Mouse (Mus musculus) layer of hippocampus, adult 8-10 months (tissue): ENCODE data around the gene Asf1b. TPM values are rescaled to one million over a fixed set of nuclear protein-coding genes. Genes with fewer than 3 reads are reported as not detected.
"Not testable (repeated sequence)": the region's sequence is repeated elsewhere in the genome, so short reads cannot be mapped to it uniquely, and the experiment has no call there.

Source experiments
- DNase-seq, 2 experiments: peaks; one replicate each; pipeline ENCODE4 v3.0.0; 2022; ENCODE audit warnings: low spot score in 2 of 2
- total RNA-seq, 4 experiments: library from RNA; stranded (reverse); gene quantifications; 2 replicates each; pipeline ENCODE4 v1.2.4; 2022

Asf1b gene
- total RNA-seq, 4 experiments from 2014 or later = 0.63 to 1.1 (median 0.75) TPM

- no peak for DNase-seq
Observed at GRCm38 (mm10) chr8:83995973-83996372, 40.7 kb downstream of the Asf1b start.

- DNase-seq = peak; percentile 66 to 73
Observed at GRCm38 (mm10) chr8:83996567-83997505, 41.5 kb downstream of the Asf1b start.

DNA sequence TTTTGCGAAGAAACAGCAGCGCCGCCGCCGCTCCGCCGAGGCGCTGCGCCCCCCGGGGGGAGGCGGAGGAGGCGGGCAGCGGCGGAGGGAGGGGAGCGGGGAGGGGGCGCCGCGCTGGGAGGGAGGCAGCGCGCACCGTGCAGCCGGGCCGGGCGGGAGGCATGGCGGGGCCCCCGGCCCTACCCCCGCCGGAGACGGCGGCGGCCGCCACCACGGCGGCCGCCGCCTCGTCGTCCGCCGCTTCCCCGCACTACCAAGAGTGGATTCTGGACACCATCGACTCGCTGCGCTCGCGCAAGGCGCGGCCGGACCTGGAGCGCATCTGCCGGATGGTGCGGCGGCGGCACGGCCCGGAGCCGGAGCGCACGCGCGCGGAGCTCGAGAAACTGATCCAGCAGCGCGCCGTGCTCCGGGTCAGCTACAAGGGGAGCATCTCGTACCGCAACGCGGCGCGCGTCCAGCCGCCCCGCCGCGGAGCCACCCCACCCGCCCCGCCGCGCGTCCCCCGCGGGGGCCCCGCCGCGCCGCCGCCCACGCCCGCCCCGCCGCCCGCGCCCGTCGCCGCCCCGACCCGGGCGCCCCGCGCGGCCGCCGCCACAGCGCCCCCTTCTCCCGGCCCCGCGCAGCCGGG, 42.3 kb downstream of the Asf1b start, which contains the start of gene Samd1:
TSS of gene Samd1 (plus strand) at position 162 of the 631 bp plus-strand sequence.
- DNase-seq = no peak

GRCm38 (mm10) chr8:83998231-83999056, 43.1 kb downstream of the Asf1b start:
- no peak for DNase-seq

- DNase-seq = no peak
Observed at GRCm38 (mm10) chr8:83999057-83999705, 43.9 kb downstream of the Asf1b start.

- DNase-seq = no peak
Observed at GRCm38 (mm10) chr8:83999825-84000224, 44.5 kb downstream of the Asf1b start.

GRCm38 (mm10) chr8:84001281-84002000, 46.1 kb downstream of the Asf1b start, which contains the start of gene 1700067K01Rik:
Gene 1700067K01Rik (plus strand): TSS chr8:84001502.
- no peak for DNase-seq

DNA sequence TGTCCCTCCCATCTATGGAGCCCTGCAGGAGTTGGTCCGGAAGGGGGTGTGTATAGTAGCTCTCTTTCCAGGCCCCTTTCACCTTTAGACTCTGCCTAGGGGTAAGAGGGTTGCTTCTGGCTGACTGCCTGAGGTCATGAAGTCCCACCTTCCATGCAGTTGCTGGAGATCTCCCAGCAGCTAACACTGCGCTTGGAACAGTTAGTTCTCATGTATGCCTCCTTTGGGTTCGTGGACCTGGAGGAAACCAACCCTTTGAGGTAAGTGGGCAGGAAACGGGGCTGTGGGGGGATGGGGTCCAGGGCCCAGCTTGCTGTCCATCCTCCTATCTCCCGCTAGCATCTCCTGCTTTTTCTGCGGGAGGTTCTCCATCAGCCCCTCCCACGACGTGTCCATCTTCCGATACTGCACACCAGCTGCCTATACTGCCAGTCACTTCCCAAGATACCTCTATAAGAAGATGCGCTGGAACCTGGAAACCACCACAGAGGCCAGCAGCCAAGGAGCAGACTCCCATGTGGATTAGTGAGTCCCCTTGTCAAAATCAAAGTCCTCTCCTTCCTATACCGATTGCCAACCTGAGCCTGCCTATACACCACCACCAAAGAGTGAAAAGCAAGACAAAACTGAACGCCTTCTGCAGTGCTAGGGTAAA, 47.8 kb downstream of the Asf1b start:
- DNase-seq = no peak

DNA sequence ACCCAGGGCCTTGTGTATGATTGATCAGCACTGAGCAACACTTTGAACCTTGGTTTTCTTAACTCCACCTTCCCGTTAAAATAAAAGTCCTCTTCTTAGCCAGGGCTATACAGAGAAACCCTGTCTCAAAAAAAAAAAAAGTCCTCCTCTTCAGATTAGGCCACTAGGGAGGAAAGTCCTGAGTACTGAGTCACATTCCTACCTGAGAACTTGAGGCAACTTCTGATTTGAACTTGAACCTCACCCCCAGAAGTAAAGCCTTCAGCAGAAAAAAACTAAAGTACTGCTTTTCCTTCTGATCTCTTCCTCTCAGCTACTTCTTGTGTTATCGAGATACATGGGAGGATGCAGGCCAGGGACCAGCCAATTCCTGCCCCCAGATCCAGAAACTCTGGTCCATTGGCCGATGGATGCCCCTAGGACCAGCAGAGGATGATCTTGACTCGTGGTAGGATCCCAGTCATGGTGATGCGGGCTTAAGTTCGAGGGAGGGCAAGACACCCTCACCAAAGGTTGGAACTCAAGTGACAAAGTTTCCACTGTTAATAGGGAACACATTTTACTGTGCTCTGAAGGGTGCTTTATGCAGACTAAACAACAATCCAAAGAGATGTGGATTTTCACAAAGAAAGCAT, 48.4 kb downstream of the Asf1b start:
- no peak for DNase-seq

- peak; percentile 92 for DNase-seq
Observed at GRCm38 (mm10) chr8:84004533-84005201, 49.4 kb downstream of the Asf1b start.

DNA sequence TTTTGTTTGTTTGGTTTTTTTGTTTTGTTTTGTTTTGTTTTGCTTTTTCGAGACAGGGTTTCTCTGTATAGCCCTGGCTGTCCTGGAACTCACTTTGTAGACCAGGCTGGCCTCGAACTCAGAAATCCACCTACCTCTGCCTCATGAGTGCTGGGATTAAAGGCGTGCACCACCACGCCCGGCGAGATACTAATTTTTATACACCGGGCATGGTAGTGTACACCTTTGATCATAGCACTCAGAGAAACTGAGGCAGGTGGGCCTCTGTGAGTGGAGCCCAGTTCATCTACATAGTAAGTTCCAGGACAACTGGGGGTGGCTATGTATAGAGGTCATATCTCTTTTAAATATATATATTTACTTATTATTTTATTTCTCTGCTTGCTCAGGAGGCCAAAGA, 50.2 kb downstream of the Asf1b start:
- DNase-seq = not testable (repeated sequence)

DNA sequence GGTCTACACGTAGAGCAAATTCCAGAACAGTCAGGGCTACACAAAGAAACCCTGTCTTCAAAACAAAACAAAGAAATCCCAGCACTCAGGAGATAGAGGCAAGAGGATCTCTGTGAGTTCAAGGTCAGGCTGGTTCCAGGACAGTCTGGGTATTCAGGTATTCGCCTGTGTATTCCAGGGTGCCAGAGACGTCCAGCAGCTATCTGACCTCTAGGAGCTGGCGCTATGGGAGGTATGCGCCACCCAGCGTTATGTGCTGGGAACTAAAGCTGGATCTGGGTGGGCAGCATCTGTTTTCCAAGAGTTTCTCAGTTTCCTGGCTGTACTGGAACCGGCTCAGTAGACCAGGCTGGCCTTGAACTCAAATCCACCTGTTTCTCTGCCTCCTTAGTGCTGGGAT, 53.1 kb downstream of the Asf1b start:
- DNase-seq = no peak

- peak; percentile 70 to 87 for DNase-seq
Observed at GRCm38 (mm10) chr8:84009876-84010275, 54.6 kb downstream of the Asf1b start.

DNA sequence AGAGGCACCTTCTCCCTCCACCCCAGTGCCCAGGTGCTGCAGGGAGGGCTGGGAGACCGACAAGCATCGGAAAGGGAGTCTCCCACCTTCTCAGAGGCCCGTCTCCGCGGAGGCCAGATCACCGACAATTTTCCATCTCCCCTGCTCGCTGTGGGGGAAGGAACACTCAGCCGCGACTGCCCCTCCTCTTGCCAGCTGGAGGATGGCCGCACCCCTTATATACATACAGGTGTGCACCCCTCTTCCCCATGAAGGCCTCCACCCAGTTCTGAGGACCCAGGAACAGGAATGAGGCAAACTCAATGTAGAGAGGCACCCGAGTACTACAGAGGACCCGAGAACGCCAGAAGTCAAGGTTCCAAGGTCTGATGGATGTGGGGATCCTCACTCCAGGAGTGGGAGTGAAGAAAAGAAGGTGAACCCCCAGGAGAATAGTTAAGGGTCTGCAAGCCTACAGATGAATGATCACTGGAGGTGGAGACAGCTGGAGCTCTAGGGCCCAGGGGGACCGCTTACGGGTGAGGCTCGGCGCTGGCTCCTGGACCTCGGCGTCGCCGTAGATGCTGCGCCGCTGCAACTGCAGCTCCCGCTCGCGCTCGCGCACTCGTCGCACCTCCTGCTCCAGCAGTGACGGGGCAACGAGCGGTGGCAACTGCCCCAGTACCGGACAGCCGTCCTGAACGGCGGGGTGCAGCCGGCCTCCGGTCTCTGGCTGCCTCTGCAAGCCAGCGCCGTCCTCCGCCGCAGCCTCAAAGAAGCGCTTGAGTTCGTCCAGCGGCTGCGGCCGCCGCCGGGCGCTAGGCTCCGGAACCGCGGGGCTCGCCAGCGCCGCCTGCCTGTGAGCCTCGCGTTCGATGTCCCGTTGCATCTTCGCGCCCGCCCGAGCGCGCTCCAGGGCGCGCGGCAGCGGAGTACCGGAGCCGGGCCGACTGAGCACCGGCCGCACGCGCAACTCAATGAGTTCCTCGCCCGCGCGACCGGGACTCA, 55.6 kb downstream of the Asf1b start:
- no peak for DNase-seq

GRCm38 (mm10) chr8:84011705-84012498, 56.6 kb downstream of the Asf1b start, which contains the start of gene 2210011C24Rik:
Gene 2210011C24Rik (minus strand): TSS chr8:84012171.
- DNase-seq = no peak

DNA sequence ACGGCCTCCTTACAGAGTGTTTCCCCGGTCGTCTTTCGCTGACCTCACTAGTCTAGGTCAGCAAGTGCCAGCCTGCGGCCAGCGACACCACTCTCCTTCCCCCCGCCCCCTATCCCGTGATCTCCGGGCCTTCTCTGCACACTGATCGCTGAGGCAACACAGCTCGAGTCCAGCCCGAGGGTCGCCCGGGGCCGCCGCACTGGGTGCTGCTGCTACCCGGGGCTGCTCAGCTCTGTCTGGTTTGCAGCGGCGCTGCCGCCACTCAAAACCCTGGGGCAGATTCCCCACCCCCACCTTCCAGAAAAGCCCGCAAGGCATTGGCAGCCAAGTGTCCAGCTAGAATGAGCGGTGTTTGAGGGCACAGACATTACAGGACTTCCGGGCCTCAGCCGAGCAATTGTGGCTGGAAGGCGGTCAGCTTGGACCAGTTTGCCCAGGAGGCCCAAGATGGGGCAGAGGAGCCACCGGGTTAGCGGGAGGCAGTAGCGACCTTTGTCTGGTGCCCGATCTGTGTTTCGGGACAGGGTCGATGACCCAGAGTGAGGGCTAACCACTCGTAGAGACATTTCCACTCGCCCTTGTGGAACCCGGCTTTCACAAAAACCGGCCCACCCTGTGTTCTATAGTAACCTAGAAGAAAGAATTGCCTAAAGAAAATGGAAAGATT, 57.3 kb downstream of the Asf1b start:
- no peak for DNase-seq
